Mouse (Mus musculus) intestine, embryonic 15.5 days (tissue): ENCODE measurements at regions not wholly inside any gene's neighbourhood (a gene's known extent, or its start where the extent isn't known, plus 50 kb on each side); places are given as distances from the start of the nearest gene placed in this dataset.

ENCODE experiments used
- ATAC-seq: fragments of 200-750 bp; cut with Nextera tagmentation; 2 replicates; pipeline ENCODE4 v1.8.0; 2017; ENCODE audit warnings: moderate TSS enrichment, moderate library complexity
- H3K27ac ChIP-seq: fragments of 300-500 bp; sonication (generic); 2 replicates; pipeline ENCODE4 v1.5.1; 2015; ENCODE audit warnings: mild to moderate bottlenecking, inconsistent platforms
- H3K27me3 ChIP-seq: fragments of 300-500 bp; sonication (generic); replicated peaks from 2 replicates; pipeline ENCODE4 v1.6.1; 2015; ENCODE audit warnings: inconsistent platforms
- H3K36me3 ChIP-seq: fragments of 300-500 bp; sonication (generic); 2 replicates; pipeline ENCODE4 v1.6.1; 2015; ENCODE audit warnings: inconsistent platforms
- H3K4me1 ChIP-seq: fragments of 300-500 bp; sonication (generic); replicated peaks from 2 replicates; pipeline ENCODE4 v1.6.1; 2015; ENCODE audit warnings: inconsistent platforms
- H3K4me2 ChIP-seq: fragments of 300-500 bp; sonication (generic); replicated peaks from 2 replicates; pipeline ENCODE4 v1.6.1; 2015; ENCODE audit warnings: mild to moderate bottlenecking, inconsistent platforms
- H3K4me3 ChIP-seq: fragments of 300-500 bp; sonication (generic); replicated peaks from 2 replicates; pipeline ENCODE4 v1.5.1; 2015; ENCODE audit warnings: inconsistent platforms
- H3K9ac ChIP-seq: fragments of 300-500 bp; sonication (generic); 2 replicates; pipeline ENCODE4 v1.6.1; 2015; ENCODE audit warnings: inconsistent platforms
- H3K9me3 ChIP-seq: fragments of 300-500 bp; sonication (generic); 2 replicates; pipeline ENCODE4 v1.6.1; 2016; ENCODE audit warnings: inconsistent platforms
- WGBS: fragments of 180-500 bp; shearing (Covaris S2); methylation state at CpG from one replicate; pipeline ENCODE4 v1.1.7; 2015; 5-methylcytosine and 5-hydroxymethylcytosine counted together

DNA sequence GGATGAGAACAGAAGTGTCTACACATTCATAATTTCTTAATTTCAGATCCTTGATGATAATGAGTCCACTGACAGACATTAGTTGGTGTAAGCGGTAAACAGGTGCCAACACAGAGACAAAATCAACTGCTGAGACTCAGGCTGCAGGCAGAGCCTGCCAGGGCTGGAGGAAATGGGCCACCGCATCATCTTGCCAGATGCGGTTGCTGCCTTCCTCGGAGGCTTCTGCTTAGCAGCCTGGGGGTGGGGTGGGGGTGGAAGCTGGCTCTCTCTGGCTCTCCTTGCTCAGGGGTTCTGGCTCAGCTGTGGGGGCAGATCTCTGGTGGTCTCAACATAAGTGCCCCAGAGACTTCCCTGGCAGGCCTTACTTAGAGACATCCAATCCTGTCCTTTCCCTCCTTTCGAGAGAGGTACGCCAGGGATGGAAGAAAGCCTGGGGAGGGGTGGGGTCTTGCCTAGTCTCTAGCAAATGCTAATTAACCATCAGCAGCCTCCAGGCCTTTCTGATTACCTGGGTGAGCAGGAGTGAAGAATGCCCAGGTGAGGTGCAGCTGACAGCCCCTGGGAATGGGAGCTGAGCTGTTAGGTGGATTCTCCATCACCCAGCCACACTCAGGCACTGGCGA is 52.7 kb upstream of the Nxpe4 start:
- Histone ChIP-seq H3K36me3 (no peaks in the 10 kb centered on the region), H3K4me1 (no peaks in the 10 kb centered on the region), H3K27me3 (no peaks in the 10 kb centered on the region), H3K27ac (no peak overlapping the region), H3K4me2 (no peak overlapping the region), H3K9ac (no peak overlapping the region), H3K4me3 (no peak overlapping the region), H3K9me3 (no peaks in the 10 kb centered on the region)
- no peak for ATAC-seq
- 48% methylated on average over 7 of the region's 7 CpGs for WGBS

DNA sequence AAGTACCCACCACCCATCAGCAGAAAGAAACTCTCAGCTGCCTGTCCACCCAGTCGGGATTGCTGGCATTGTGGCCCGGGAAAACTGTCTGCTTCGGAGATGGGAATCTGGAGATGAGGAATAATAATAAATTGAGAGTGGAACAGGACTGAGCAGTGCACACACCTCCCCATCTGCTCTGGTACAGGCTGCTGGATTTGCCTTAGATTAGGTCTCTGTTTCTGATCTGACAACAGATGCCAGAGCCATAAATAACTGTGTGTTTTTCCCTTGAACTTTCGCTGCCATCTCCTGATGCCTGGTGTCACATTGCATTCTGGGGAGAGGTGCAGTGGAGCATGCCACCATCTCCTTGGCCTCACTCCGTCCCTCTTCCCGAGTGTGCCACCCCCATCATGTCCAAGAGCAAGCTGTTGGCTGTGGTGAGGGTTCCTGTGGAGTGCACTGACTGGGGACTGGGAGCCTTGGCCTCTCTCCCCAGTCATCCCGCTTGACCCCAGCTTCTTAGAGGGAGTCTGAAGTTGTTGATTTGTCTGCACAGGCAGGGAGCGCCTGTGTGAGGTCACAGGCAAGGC is 50.4 kb upstream of the Nxpe4 start:
- no peak overlapping the region for H3K9ac ChIP-seq
- ATAC-seq: no peak
- no peak overlapping the region for H3K4me3 ChIP-seq
- no peaks in the 10 kb centered on the region for H3K9me3 ChIP-seq
- WGBS: 48% methylated on average over 8 of the region's 8 CpGs
- H3K27me3 ChIP-seq: no peaks in the 10 kb centered on the region
- H3K36me3 ChIP-seq: no peaks in the 10 kb centered on the region
- no peaks in the 10 kb centered on the region for H3K4me1 ChIP-seq
- no peak overlapping the region for H3K4me2 ChIP-seq
- H3K27ac ChIP-seq: no peak overlapping the region
